Mouse (Mus musculus) embryo, embryonic 11 days (tissue): ENCODE results near the gene Tada2a.
A peak's percentile ranks its signal among the peaks of the same experiment; 100 is the strongest.

Experiments
- DNase-seq: peaks from one replicate; pipeline ENCODE4 v3.0.0-alpha.2; 2015

Tada2a gene

DNA sequence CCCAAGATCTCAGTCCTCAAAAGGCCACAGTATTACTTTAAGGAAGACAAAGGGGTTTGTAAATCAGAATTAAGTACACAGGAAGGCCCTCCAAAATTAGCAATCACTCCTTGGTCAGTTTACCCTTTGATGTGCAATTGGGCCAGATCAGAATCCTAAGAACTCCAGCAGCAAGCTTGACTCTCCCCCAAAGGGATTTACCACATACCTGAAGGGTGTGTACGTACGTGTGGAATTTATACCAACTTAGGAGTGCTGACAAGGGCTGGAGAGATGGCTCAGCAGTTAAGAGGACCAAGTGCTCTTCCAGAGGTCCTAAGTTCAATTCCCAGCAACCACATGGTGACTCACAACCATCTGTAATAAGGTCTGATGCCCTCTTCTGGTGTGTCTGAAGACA is 67.5 kb downstream of the Tada2a start:
- no peak for DNase-seq

DNA sequence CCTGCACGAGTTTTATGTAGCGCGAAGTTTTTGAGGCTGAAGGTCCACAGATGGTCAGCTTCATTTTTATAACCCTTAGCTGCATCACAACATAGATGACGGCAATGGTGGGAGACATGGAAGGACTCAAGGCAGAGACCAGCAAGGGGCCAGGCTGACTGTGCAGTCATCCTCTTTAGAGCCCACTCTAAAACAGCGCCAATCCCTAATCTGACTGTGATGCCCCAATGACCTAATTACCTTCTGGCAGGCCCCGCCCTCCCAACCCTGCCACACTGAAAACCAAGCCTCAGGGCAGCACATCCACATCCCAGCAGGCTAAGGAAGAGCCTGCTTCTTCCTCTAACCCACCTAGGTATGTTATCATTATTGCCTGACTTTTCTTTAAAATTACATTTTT is 68.8 kb downstream of the Tada2a start:
- DNase-seq = no peak

DNA sequence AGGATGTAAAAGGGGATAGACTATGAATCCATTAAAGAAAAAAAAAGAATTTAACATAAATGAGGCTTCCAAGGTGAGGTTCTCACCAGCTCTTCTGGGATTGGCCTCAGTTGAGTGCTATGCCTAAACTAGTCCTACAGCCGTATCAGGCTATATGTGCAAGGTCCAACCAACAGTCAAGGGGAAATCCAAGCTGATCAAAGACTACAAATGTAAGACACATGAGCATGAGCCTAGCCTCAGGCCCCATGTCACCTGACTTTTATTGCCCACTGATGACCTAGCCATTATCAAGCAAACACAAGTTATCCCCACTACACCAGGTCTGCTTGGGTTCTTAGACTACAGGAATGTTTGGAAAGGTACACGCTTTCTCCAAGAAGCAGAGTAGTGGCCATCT is 69.6 kb downstream of the Tada2a start:
- DNase-seq = no peak

DNA sequence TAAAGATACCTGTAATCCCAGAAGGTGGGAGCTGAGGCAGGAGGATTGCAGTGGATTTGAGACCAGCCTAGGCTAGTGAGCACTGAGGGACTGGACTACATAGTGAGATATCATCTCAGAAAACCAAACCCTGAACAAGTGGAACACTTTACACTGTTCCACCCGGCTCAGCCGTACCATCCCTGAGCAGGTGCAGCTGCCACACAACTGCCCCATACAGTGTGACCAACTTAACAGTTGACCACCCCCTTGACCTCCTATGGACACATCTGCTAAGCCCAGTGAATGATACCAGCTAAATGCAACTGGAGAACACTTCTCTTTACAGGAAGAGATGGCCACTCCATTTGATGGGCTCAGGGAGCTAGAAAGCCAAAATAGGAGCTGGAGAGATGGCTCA is 72.0 kb downstream of the Tada2a start:
- no peak for DNase-seq

DNA sequence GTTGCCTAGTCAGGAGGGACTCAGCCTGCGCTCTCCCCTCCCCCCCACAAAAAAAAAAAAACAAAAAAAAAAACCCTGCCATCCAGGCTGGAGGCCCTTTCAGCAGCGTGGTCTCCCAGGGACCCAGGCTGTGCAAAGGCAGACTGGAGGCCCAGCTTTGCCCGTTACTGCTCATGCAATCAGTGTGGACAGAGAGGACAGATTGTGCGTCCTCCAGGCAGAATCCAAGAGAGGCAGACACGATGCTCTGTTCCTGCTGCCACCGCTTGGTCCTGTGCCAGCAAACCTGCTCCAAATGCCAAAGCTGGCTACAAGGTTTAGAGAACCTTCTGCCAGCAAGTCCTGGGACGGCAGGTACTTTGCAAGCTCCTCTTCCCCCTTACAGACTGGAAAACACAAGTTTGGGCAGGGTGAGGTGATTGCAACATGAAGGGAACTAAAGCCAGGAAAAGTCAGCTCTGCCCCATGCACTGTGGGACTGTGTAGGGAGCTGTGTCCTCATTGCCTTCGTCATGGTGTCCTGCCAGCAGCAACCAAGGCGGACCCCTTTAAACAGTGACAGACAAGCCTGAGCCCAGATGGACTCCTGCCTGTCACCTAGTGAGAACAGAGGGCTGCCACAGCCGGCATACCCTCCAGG is 75.8 kb downstream of the Tada2a start:
- no peak for DNase-seq

DNA sequence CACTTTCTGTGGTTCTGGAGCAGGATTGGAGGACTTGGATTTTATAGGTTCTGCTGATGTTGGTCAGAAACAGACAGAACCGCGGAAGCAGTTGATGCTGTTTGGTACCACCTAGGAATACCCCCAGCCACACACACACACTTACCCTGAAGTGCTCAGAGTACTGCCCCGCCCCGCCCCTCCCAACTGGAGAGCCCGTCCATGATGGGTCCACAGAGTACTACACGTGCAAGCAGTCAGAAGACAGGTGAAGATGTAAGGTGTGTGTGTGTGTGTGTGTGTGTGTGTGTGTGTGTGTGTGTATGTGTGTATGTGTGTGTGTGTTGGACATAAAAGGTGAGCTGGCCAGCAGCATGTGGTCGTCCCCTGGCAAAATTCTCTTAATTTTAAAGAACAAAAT is 76.3 kb downstream of the Tada2a start:
- no peak for DNase-seq

DNA sequence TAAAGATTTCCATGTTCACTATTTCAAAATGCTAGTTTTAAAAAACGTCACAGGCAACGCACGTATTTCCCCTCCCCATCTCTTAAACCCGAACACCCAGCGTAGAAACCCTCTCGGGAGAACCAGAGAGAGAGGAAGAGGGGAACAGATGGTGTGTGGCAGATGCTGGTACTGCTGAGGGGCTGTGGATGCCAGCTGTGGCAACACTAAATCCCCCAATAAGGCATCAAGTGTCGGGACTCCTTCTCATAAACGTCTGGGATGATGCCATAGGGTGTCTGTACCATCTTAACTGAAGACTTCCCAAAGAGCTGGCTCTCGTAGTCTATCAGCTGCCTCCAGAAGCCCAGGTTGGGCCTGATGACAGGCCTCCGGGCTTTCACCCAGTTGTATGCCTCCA is 81.0 kb downstream of the Tada2a start:
- DNase-seq = no peak

DNA sequence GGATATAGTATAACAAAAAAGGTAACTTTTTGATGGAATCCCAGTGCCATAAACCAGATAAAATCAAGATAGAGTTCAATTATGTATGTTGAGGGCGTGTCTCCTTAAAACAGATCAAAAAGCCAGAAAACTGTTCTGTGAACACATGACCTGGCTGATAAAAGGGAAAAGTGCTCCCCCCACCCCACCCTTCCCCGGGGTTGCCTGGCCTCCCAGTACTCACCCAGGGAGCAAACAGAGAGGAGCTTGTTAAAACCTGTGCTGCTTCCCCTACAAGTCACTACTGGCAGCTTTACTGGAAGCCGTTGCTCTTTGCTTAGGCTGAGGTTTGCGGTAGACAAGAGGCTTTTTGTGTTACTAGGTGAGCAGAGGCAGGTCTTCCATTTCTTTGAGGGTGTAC is 82.1 kb downstream of the Tada2a start:
- DNase-seq = no peak

DNA sequence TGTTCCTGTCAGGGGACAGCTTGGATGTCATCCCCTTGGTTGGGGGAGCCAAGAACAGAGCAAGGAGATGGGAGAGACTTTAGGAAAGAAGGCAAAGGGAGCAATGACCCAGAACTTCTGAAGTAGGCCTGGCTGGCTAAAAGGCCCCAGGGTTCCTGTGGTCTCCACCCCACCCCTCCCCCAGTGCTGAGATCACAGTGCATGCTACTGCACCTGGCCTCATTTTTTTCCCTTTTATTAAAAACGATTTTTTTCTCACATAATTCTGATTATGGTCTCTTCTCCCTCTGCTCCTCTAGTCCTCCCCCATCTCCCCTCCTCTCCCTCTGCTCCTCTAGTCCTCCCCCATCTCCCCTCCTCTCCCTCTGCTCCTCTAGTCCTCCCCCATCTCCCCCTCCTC is 84.4 kb downstream of the Tada2a start:
- no peak for DNase-seq

DNA sequence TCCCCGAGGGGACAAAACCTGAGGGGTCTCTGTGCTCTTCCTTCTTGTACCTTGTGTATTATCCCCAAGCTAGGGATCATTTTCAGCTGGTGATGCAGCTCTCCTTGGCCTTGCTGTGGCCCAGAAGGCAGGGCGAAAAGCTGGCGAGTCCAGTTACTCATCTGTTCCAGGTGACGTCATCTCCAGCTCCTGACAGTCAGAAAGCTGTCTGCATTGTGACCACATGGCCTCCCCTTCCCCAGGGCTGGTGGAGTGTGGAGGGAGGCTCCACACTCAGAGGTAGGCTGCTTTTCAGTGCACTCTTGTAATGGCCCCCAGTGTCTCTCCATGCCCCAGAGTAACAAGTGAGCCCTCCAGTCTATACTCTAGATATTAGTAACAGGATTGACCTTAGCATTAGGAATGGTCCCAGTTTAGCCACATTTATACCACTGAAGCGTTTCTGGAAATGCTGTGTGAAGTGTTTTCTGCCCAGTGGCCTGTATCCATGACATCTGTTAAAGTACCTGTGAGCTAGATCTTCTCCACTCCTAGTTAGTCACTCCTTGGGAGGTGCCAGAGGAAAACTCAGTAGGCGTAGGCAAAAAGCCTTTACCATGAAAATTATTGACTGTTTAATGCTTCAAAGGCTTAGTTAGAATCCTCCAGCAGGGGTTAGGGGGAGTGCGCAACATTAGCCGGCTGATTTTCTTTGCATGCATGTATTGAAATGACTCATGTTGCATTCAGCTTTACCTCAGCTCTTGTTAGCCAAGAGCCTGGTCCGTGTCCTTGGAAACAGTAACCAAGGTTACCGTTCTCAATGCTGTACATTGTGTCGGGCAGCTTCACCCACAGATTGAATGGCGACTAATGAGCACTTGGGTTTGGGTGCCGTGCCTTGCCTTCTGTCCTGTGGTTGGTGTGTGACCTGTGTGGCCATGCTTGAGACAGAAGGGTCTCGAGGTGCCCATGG is 86.3 kb downstream of the Tada2a start:
- peak; percentile 89 for DNase-seq

DNA sequence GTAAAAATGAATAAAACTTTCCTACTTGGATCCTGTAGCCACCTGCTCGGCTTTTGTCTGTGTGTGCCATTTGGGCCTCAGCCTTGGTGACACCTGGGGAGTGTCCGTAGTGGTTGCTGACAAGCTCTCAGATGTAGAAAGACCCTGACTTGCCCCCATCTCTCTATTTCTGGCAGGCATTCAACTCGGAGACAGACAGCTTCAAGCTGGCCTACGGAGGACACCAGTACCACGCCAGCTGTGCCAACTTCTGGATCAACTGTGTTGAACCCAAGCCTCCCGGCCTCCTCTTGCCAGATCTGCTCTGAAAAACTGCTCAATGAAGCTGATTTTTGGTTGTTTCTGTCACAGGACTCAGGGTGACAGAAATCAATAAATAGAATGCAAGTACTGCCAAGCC is 88.8 kb downstream of the Tada2a start:
- no peak for DNase-seq

DNA sequence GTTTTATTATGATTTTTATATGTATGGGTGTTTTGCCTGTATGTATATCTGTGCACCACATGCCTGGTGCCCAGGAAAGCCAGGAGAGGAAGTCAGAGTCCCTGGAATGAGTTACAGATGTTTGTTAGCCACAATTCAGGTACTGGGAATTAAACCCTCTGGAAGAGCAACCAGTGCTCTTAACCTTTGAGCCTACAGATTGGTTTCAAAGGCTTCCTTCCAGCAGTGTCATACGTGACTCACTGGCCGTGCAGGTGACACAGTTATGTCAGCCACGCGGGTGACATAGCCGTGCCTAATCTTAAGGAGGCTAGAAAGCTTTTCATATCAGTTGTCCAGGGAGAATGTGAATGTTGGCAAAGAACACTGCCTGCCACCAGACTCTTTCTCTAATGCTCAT is 95.7 kb downstream of the Tada2a start:
- no peak for DNase-seq

DNA sequence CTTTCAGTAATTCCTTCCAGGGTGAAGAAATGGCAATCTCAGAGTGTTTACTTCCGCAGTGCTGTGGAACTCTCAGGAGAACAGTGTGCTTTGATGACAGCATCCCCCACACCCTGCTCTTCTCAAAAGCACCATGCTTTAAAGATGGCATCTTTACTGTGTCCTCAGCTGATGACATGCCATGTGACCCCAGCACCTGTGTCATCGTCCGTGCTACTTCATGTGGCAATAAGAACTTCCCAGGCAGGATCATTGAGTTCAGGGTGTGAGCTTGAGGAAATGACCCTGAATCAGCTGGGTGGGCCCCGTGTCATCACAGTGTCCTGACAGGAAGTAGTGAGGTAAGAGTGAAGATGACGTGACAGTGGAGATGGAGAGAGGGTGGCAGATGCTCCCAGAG is 96.8 kb downstream of the Tada2a start:
- no peak for DNase-seq

DNA sequence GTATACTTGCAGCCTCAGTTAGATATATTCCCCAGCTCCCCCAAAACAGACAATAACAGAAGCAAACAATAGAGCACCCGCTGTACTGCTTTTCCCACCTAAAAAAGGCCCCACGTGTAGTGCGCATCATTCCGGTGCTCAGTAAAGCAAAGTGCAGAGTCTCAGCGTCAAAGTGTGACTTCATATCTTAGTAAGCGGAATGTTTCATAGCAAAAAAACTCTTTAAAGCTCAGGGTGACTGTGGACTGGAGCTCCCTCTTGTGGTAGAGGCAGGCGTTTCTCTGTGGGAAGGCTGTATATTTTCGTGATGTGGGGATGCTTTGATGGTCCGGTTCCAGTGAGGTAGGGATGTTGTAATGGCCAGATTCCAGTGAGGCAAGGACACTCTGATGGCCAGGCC is 97.4 kb downstream of the Tada2a start:
- DNase-seq = peak; percentile 40
